Mouse (Mus musculus): Measurements from ENCODE around the gene Capn3. TPM values are rescaled to one million over a fixed set of nuclear protein-coding genes. Genes with fewer than 3 reads are reported as not detected.

The Capn3 gene
- 10 to 100 TPM; 15.6 to 16.9 TPM for total RNA-seq (2021)
- long read RNA-seq, partial matches to known transcripts = 0 of 6 reads
- long read RNA-seq, other reads (novel, unspliced or antisense) = 6 of 6 reads

DNA sequence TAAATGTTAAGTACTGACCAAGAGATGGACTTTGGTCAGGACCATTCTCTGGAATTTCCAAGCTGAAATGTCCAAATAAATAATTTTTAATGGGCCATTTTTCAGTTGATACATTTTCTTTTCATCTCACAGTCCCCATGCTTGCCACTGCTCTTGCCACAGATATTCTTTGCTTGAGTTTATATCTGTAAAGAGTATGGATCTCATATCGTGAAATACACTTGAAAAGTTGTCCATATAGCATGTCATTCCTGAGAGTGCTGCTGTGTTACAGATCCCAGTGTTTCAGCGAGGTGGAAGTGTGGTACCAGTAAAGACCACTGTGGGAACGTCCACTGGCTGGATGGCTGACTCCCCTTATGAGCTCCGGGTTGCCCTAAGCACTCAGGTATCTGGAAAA lies at the start of gene Capn3:
Gene Capn3, plus strand, starts transcription at position 301 of the 400 bp plus-strand sequence.
- no peak for DNase-seq (ENCODE audit: low spot score in 2 of 2)

DNA sequence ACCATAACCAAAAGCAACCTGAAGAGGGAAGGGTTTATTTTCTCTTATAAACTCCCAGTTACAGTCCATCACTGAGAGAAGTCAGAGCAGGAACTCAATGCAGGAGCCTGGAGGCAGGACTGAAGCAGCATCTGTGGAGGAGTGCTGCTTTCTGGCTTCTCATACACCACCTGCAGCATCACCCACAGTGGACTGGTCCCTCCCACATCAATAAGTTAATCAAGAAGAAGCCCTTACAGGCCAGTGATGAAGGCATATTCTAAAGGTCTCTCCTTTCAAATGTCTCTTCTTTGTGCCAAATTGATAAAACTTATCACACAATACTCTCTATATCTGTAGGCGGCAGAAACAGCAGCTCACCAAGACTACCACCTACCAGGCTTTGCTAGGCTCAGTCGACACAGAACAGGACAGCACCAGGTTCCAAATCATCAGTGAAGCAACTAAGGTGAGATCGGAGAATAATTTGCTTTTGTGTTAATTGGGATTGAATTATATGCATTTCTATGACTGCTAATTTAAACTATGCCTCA lies 44.7 kb upstream of the Capn3 start:
- DNase-seq (ENCODE audit: low spot score in 2 of 2) = no peak

DNA sequence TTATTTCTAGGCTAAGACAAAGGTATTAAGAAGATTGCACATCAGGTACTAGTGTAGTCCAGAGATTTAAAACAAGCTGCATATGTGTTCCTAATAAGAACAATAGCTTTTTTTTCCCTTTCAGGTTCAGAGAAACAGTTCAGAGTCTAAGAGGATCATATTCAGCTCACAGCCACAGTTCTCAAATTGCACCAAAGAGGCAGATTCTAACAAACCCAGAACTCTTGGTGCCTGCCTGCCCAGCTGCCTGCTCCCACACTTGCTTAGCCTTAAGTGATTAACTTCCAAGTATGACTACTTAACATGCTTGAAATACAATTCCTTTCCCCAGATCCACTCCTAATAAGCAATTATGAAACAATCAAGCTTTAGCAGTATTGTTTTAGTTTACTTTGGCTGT lies 41.7 kb upstream of the Capn3 start:
- peak in 1 of 2 experiments; percentile 42 for DNase-seq (ENCODE audit: low spot score in 2 of 2)

DNA sequence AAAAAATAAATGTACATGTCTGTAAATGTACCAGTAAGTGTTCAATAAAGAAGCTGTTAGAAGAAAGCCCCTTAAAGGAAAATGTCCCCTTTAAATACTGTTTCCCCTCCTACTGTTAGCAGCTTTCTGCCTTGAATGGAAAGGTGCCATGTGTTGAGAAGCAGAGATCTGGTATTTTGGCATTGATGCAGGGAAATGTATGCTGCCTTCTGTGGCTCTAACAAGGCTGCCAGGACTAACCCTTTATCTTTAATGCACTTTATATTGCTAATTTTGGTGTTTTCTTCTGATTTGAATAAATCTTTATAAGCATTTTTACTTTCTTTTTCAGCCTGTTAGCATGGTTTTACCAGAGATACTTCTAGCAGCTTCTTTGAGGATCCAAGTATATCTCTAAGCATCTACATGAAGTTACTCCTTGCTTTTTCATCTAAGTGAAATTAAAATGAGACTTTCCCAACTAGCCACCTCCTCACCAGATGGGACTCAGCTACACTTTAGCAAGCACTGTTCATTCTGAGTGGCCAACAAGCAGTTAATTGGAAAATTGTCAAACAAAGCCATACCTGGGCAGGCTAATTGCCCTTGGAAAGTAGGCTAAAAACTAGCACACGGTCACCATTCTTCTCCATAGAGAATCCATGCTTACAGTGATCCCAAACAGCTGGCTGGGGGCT lies 40.9 kb upstream of the Capn3 start:
- peak; percentile 21 to 70 for DNase-seq (ENCODE audit: low spot score in 2 of 2)

DNA sequence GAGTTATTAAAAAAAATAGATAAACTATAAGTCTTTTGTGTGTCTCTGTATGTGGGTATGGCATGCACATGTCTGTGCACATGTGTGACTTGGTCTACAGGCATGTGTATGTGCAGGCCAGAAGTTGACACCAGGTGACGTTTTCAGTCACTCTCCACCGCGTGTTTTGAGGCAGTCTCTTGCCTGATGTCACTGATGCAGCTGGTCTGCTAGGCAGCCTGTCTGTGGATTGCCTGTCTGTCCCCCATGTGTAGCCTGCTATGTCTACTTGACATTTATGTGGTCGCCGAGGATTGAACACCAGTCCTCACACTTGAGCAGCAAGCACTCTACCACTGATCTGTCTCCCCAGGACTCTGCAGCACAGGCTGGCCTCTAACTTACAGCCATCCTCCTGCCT lies 31.4 kb upstream of the Capn3 start:
- DNase-seq (ENCODE audit: low spot score in 2 of 2) = no peak

DNA sequence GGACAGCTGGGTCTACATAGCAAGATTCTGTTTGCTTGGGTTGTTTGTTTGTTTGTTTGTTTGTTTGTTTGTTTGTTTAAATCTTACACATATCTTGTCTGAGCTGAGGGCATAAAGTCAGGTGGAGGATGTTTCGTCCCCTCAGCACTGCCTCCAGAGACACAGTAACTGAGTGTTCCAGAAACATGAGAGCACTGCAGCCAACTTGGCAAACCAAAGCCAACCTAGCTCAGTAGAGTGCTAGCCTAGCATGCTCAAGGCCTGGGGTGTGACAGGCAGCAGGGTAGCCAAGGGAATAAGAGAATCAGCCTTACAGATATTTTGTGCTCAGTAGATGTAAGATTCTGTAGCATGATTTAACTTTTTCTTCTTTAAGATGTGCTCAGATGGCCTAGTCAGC lies 11.3 kb upstream of the Capn3 start:
- no peak for DNase-seq (ENCODE audit: low spot score in 2 of 2)

DNA sequence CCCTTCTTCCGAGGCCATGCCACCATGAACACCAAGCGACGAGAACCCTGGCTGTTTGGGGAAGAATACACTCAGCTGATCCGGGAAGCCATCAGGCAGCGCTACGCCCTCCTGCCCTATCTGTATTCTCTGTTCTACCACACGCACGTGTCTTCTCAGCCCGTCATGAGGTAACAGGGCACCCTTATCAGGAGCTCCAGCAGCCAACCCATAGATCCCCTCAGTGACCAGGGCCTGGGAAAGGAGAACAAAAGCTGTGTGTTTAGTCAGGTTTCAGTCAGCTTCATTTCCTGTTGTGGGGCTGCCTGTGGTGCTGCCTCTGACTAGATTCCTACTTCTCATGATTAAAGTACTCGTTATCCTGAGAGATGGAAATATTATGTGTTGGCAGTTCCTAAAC lies 9.4 kb upstream of the Capn3 start:
- DNase-seq (ENCODE audit: low spot score in 2 of 2) = no peak

DNA sequence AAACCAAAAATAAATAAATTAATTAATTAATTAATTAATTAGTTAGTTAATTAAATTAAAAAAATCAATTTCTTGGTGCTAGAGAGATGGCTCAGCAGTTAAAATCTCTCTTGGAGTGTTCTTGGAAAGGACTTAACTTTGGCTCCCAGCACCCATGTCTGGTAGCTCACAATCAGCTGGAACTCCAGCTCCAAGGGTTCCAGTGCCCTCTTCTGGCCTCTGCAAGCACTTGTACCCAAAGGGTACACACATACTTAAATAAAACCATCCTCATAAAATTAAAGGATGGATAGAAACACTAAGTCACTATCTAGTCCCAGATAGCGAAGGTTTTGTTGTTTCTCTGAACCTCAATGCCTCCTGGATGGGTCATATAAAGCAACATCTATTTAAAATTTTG lies 8.5 kb upstream of the Capn3 start:
- DNase-seq (ENCODE audit: low spot score in 2 of 2) = no peak

DNA sequence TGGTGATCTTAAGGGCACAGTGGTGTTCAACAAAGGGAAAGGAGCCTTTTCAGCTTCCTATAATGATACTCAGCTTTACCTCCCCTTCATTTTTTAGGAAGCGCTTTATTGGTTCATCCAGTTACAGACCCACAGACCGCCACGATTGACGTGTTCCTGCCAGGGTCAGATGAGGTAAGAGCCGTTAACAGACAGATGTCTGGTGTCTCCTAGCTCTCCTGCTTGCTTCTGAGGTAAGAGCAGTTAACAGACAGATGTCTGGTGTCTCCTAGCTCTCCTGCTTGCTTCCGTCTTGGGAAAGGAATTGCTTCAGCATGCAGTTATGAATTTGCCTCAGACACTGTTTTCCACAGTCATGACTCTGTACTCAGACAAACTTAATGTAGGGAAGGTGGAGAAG lies 5.1 kb upstream of the Capn3 start:
- DNase-seq (ENCODE audit: low spot score in 2 of 2) = no peak

DNA sequence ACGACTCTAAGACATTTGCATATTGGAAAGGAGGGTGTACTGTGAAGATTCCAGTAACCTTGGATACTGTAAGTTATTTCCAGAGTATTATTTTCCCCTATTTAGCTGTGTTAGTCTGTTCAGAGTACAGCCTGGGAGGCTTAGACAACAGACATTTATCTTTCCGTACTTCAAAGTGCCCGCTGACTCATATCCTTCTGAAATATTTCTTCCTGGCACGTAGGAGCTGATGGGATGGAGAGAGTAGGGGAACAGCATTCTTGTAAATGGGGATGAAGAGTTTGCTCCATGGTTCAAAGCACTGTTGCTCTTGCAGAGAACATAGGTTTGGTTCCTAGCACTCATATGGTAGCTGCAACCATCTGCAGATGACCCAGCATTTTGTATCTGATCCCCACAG lies 3.2 kb upstream of the Capn3 start:
- no peak for DNase-seq (ENCODE audit: low spot score in 2 of 2)

DNA sequence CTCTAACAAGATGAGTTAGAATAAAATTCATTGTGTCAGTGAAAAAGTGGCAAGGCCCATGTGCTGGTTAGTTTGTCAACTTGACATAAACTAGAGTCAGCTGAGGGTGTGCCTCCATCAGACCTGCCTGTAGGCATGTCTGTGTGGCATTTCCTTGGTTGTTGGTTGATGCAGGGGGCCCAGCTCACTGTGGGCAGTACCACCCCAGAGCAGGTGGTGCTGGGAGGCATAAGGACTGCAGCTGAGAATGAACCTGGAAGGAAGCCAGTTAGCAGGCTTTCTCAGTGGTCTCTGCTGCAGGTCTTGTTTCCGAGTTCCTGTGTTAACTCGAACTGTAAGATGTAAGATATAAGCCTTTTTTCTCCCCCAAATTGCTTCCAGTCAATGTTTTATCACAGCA lies 832 bp upstream of the Capn3 start:
- no peak for DNase-seq (ENCODE audit: low spot score in 2 of 2)

DNA sequence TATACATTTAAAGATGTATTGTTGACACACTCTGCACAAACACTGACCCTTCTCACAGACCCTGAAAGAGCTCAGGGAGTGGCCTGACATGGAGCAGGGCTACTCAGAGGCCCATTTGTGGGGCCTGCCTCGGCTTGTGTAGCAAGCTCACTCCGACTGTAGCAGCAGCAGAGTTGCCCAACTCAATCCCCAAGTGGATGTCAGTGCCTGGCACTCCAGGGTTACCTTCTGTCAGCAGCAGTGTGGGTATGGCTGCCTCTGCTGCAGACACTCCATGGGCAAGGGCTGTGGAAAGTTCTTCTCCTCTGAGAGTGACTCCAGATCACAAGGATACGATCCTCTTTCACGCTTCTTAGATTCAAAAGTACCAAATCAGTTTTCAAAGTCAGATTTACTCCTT lies 4.4 kb downstream of the Capn3 start:
- DNase-seq (ENCODE audit: low spot score in 2 of 2) = no peak

DNA sequence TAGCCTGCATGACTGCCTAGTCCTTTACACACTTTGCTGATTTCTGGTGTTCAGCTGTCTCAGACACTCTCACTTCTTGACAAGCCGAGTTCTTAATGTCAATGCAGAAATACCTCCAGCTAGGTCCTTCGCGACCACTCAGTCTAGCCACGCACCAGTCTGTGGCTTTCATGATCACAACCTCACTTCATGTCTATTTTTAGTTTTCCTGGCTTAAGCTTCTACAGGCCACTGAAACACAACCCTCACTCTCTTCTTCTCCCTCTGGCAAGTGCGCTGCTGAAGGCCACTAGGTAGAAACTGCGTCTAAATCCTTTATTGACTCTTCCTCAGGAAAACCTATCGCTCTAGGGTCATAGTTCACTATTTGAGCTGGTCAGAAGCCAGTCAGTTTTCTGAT lies 7.5 kb downstream of the Capn3 start:
- DNase-seq (ENCODE audit: low spot score in 2 of 2) = no peak

DNA sequence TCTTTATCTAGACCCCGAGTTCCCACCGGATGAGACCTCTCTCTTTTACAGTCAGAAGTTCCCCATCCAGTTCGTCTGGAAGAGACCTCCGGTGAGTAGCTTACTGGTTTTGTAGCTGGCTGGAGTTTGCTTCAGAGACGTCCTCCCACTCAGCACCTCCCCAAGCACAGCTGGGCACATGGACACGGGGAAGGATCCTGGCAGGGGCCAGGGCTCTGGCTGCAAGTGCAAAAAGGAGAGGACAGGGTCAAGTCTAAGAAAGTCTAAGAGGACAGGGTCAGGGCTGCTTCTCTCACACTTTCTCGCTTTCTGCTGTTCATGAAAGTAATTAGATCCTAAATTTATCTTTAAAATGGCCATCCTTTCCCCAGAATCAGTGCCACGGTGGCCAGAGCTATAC lies 8.3 kb downstream of the Capn3 start:
- no peak for DNase-seq (ENCODE audit: low spot score in 2 of 2)

DNA sequence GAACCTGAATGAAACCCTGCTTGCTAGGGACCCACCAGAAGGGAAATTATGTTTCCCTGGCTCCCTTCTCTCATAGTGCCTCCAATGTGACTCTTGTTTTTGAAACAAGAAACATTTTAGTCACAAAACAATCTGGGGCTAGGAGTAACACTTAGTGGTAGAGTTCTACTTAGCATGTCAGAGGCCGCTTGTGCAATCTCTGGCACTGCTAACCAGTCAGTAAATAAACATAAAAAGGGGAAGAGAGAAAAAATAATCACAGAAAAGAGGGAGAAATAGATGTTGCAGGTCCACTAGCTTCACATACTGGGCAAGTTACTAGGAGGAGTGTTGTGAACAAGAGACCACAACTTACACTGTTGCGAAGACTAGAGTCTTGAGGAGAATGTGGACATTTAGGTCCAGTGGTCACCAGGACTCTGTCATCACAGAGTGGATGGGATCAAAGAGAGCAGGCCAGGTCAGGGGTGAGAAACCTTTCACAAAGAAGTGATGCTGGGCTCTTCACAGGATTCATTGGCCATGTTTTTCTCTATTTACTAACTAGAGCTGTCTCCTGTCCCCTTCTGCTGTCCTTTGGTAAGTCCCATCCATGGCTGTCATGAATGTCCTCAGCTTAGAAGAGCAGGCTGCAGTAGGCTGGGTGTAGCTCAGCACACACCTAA lies 9.0 kb downstream of the Capn3 start:
- peak in 1 of 2 experiments; percentile 13 for DNase-seq (ENCODE audit: low spot score in 2 of 2)

DNA sequence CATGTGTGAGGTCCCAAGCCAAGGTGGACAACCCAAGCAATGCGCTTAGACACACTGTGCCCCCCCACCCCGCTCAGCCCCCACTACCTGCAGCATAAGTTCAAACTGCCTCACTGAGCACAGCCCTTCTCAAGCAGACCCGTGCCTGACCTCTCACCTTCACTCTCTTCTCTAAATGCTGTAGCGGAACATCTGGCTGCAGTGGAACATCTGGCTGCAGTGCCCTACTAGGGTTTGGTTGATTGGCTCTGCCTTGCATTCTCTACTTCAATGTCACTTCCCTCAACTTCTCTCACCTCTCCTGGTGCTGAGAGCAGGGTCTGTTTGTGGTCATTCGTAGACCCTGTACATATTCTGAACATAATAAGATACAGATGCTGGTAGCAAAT lies 9.6 kb downstream of the Capn3 start:
- no peak for DNase-seq (ENCODE audit: low spot score in 2 of 2)

DNA sequence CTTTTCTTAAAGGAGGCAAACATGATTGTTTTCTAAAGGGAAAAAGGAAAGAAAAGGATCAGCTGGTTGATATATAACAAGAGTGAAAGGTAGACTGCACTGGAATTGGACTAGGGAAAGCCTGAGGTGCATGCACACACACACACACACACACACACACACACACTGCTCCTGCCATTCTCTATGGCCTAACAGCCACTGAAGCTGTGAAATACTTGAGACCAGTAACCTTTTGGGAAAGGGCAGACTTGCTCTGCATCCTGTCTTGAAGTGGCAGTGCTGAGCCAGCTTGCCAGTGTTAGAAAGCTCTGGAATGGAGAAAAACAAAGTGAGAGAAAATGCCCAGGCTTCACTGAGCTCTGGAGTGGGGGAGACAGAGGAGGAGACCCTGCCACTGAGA lies 12.2 kb downstream of the Capn3 start:
- DNase-seq (ENCODE audit: low spot score in 2 of 2) = no peak

DNA sequence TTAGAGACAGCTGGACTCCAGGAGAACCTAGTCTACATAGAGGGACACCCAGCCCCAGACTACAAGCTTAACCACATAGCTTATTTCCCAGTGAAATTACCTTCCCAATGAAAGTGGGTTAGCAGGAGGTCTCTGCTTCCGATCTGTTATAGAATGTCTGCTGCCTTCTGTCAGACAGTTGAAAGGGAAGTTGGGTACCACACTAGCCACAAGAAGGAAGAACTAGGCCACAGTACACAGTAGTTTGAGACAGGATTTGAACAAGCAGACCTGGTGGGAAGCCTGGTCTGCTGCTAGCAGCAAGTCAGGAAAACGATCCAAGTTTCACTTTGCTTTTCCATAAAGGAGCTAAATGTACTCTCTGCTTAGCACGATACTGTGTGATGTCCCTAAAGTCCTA lies 13.4 kb downstream of the Capn3 start:
- DNase-seq (ENCODE audit: low spot score in 2 of 2) = no peak

DNA sequence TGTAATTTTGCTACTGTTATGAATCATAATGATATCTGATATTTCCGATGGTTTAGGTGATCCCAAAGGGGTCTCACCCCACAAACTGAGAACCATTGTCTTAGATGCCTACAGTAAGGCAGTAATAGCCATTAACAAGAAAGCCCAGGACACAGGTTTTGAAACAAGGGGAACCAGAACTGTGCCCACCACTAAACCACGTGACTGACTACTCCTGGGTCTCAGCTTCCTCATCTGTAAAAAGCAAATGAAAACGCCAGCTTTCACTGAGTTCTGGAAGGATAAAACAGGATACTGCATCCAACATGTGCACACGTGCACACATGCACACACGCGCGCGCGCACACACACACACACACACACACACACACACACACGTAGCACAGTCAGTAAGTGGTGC lies 13.9 kb downstream of the Capn3 start:
- DNase-seq (ENCODE audit: low spot score in 2 of 2) = no peak

DNA sequence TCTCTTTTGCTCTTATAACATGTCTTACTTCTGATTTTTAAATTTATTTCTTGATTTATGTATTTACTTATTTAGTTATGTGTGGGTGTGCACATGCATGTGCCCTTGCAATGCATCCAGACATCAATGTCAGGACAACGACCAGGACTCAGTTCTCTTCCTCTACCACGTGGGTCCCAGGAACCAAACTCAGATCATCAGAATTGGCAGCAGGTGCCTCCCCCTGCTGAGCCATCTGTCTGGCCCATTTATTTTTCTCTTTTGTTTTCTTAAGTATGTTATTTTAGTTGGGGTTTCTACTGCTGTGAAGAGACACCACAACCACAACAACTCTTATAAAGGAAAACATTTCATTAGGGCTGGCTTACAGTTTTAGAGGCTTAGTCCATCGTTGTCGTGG lies 15.0 kb downstream of the Capn3 start:
- peak in 1 of 2 experiments; percentile 19 for DNase-seq (ENCODE audit: low spot score in 2 of 2)

DNA sequence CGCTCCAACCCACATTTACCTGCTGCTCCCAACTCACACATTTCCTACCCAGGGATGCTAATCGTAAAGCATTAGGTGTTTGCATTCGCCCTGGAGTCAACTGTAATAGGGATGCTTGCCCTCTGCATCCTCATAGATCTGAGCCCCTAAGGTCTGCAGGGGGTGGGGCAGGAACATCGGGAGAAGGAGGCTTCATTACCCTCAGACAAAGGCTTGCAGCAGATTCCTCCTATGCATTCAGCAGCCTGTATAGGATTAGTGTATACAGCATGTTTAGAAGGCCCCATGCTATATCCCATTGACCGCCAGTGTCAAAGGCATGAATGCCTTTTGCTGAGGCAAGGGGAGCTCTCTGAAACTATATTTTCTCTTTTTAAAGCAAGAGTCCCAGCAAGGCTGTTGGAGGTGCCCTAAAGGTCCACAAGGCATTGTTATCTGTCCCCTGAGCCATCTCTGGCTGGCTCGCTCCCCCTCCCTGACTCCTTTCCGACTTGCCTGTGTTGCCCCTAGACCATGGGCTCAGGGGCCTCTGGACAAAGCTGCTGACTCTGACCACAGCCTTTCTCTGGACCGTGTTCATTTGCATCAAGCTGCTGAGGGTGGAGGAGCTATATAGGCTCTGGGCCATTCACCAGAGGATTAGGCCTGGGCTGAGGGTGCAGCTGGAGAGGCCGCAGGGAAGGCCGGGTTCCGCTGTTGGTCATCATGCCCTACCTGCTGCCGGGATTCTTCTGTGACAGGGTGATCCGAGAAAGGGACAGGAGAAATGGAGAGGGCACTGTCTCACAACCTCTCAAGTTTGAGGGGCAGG lies 20.7 kb downstream of the Capn3 start:
- no peak for DNase-seq (ENCODE audit: low spot score in 2 of 2)

DNA sequence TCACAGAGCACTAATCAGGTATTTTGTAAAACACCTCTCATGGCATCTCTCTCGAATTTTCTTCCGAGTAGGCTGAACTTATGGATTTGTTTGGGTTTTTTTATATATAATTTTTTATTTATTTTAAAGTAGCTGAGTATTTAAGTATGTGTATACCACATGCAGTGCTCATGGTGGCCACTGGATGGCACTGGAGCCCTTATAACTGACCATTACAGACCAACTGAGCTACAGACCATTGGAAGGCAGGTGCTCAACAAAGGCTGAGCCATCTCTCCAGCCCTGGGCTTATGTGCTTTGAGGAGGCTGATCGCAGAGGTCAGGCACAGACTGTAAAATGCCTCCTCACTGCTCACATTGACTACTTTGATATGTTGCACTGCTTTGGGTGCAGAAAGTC lies 22.8 kb downstream of the Capn3 start:
- DNase-seq (ENCODE audit: low spot score in 2 of 2) = peak; percentile 39 to 84

All from layer of hippocampus, adult 18-20 months (tissue).